Mouse (Mus musculus) kidney, postnatal 0 days (tissue): ENCODE data around the gene Ttyh1. TPM values are rescaled to one million over a fixed set of nuclear protein-coding genes. Genes with fewer than 3 reads are reported as not detected.
A peak's percentile ranks its signal among the peaks of the same experiment; 100 is the strongest.

Source experiments
- ATAC-seq: fragments of 200-750 bp; cut with Nextera tagmentation; replicated peaks from 2 replicates; pipeline ENCODE4 v1.8.0; 2017; ENCODE audit warnings: low read depth, moderate number of reproducible peaks, moderate TSS enrichment, moderate library complexity; ENCODE audit not compliant: low FRiP score
- DNase-seq: peaks from one replicate; pipeline ENCODE4 v3.0.0-alpha.2; 2016; ENCODE audit warnings: low spot score
- H3K27ac ChIP-seq: fragments of 300-500 bp; sonication (generic); 2 replicates; pipeline ENCODE4 v1.5.1; 2014; ENCODE audit warnings: mild to moderate bottlenecking
- H3K27me3 ChIP-seq: fragments of 300-500 bp; sonication (generic); 2 replicates; pipeline ENCODE4 v1.6.1; 2014; ENCODE audit warnings: low read length, mixed read lengths; ENCODE audit not compliant: insufficient read depth
- H3K36me3 ChIP-seq: fragments of 300-500 bp; sonication (generic); 2 replicates; pipeline ENCODE4 v1.6.1; 2014; ENCODE audit warnings: low read length, mixed read lengths; ENCODE audit not compliant: insufficient read depth
- H3K4me1 ChIP-seq: fragments of 300-500 bp; sonication (generic); replicated peaks from 2 replicates; pipeline ENCODE4 v1.6.1; 2014; ENCODE audit warnings: antibody characterized with exemption, low read length, mixed read lengths; ENCODE audit not compliant: insufficient read depth
- H3K4me2 ChIP-seq: fragments of 300-500 bp; sonication (generic); 2 replicates; pipeline ENCODE4 v1.6.1; 2014; ENCODE audit warnings: mild to moderate bottlenecking, low read length, moderate library complexity, mixed read lengths
- H3K4me3 ChIP-seq: fragments of 300-500 bp; sonication (generic); replicated peaks from 2 replicates; pipeline ENCODE4 v1.5.1; 2014; ENCODE audit warnings: low read depth, low read length
- H3K9ac ChIP-seq: fragments of 300-500 bp; sonication (generic); 2 replicates; pipeline ENCODE4 v1.6.1; 2014; ENCODE audit warnings: low read depth, low read length
- H3K9me3 ChIP-seq: fragments of 300-500 bp; sonication (generic); replicated peaks from 2 replicates; pipeline ENCODE4 v1.6.1; 2016; ENCODE audit warnings: low read length, inconsistent platforms, mixed read lengths
- CTCF ChIP-seq: IDR thresholded peaks from 2 replicates; pipeline ENCODE4 v1.5.1; 2016; ENCODE audit warnings: antibody characterized with exemption, low read depth, mild to moderate bottlenecking, moderate library complexity
- WGBS: fragments of 180-500 bp; shearing (Covaris S2); extraction: QIAGEN DNeasy Blood & Tissue Kit; methylation state at CpG from one replicate; pipeline ENCODE4 v1.1.7; 2014; 5-methylcytosine and 5-hydroxymethylcytosine counted together
- polyA plus RNA-seq: library from polyadenylated mRNA; unstranded; fragments of >200 nt; fragmentation: Nextera tagmentation; extraction: Ambion mirVana; gene quantifications from 2 replicates; pipeline ENCODE4 v1.2.1, GENCODE M21; 2015

Gene Ttyh1
- polyA plus RNA-seq, 1 experiment from 2014 or later, result 1.9 TPM

GRCm38 (mm10) chr7:4148341-4149208 is 29.4 kb downstream of the Ttyh1 start:
- peaks cover 40% of the 10 kb centered on the region for H3K36me3 ChIP-seq
- 26% methylated on average over 18 of the region's 18 CpGs for WGBS
- peak overlapping the region; percentile 72 for H3K9ac ChIP-seq
- H3K27ac ChIP-seq, result peak overlapping the region; percentile 97
- H3K4me1 ChIP-seq, result peaks cover 20% of the 10 kb centered on the region
- peak; percentile 12 for ATAC-seq
- no peaks in the 10 kb centered on the region for H3K27me3 ChIP-seq
- H3K9me3 ChIP-seq, result no peaks in the 10 kb centered on the region
- TF ChIP-seq CTCF, result no peak
- peak overlapping the region; percentile 56 for H3K4me3 ChIP-seq
- peak overlapping the region; percentile 92 for H3K4me2 ChIP-seq
- peak; percentile 24 for DNase-seq

GRCm38 (mm10) chr7:4149209-4150054 is 30.2 kb downstream of the Ttyh1 start:
- no peak for TF ChIP-seq CTCF
- WGBS, result under 1% methylated on average over 64 of the region's 64 CpGs
- peak overlapping the region; percentile 56 for H3K4me3 ChIP-seq
- peak overlapping the region; percentile 72 for H3K9ac ChIP-seq
- peak; percentile 94 for DNase-seq
- H3K36me3 ChIP-seq, result peaks cover 32% of the 10 kb centered on the region
- H3K27ac ChIP-seq, result peak overlapping the region; percentile 97
- no peaks in the 10 kb centered on the region for H3K9me3 ChIP-seq
- no peaks in the 10 kb centered on the region for H3K27me3 ChIP-seq
- ATAC-seq, result peak; percentile 69
- H3K4me2 ChIP-seq, result peak overlapping the region; percentile 92
- peaks cover 20% of the 10 kb centered on the region for H3K4me1 ChIP-seq

- peaks cover 25% of the 10 kb centered on the region for H3K36me3 ChIP-seq
- TF ChIP-seq CTCF, result no peak
- H3K9me3 ChIP-seq, result no peaks in the 10 kb centered on the region
- H3K4me3 ChIP-seq, result peak within 1 kb of the TSS; percentile 56
- peaks cover 20% of the 10 kb centered on the region for H3K4me1 ChIP-seq
- peak within 1 kb of the TSS; percentile 72 for H3K9ac ChIP-seq
- peak within 1 kb of the TSS; percentile 97 for H3K27ac ChIP-seq
- peak; percentile 27 for DNase-seq
- 1% methylated on average over 14 of the region's 14 CpGs for WGBS
- H3K27me3 ChIP-seq, result no peaks in the 10 kb centered on the region
- peak; percentile 23; the same call in 1 of the 2 replicates for ATAC-seq
- peak within 1 kb of the TSS; percentile 92 for H3K4me2 ChIP-seq
Measured at GRCm38 (mm10) chr7:4150059-4150541, 30.9 kb downstream of the Ttyh1 start, which contains the start of gene Leng9. TSS of gene Leng9 (minus strand) at chr7:4150374.

GRCm38 (mm10) chr7:4150811-4151221 is 31.6 kb downstream of the Ttyh1 start:
- peak overlapping the region; percentile 44; the same call in 1 of the 2 replicates for H3K9ac ChIP-seq
- peak overlapping the region; percentile 56 for H3K4me3 ChIP-seq
- ATAC-seq, result peak; percentile 62
- no peaks in the 10 kb centered on the region for H3K27me3 ChIP-seq
- peak overlapping the region; percentile 92 for H3K4me2 ChIP-seq
- peaks cover 20% of the 10 kb centered on the region for H3K4me1 ChIP-seq
- WGBS, result 12% methylated on average over 14 of the region's 14 CpGs
- no peaks in the 10 kb centered on the region for H3K9me3 ChIP-seq
- H3K36me3 ChIP-seq, result peaks cover 18% of the 10 kb centered on the region
- DNase-seq, result peak; percentile 44
- no peak for TF ChIP-seq CTCF
- peak overlapping the region; percentile 97; the same call in 1 of the 2 replicates for H3K27ac ChIP-seq

- DNase-seq (no peak), ATAC-seq (no peak)
- Histone ChIP-seq H3K27me3 (no peaks in the 10 kb centered on the region), H3K9me3 (no peaks in the 10 kb centered on the region), H3K9ac (no peak overlapping the region), H3K36me3 (peaks cover 15% of the 10 kb centered on the region), H3K4me1 (peaks cover 20% of the 10 kb centered on the region), H3K27ac (no peak overlapping the region), H3K4me2 (peak overlapping the region; percentile 92), H3K4me3 (no peak overlapping the region)
- TF ChIP-seq CTCF, result no peak
- 28% methylated on average over 22 of the region's 22 CpGs for WGBS
Measured at GRCm38 (mm10) chr7:4151241-4151640, 32.0 kb downstream of the Ttyh1 start.

- H3K4me1 ChIP-seq, result peaks cover 11% of the 10 kb centered on the region; the same call in 1 of the 2 replicates
- H3K4me2 ChIP-seq, result no peak overlapping the region
- no peak for TF ChIP-seq CTCF
- no peaks in the 10 kb centered on the region for H3K27me3 ChIP-seq
- no peak overlapping the region for H3K4me3 ChIP-seq
- no peak for DNase-seq
- ATAC-seq, result no peak
- no peak overlapping the region for H3K27ac ChIP-seq
- no peaks in the 10 kb centered on the region for H3K9me3 ChIP-seq
- H3K9ac ChIP-seq, result no peak overlapping the region
- WGBS, result 89% methylated on average over 5 of the region's 5 CpGs
- no peaks in the 10 kb centered on the region for H3K36me3 ChIP-seq
Measured at GRCm38 (mm10) chr7:4154356-4154755, 35.1 kb downstream of the Ttyh1 start.
